9 mouse cellular contexts compared by ENCODE assay signal in the genomic region with DNA sequence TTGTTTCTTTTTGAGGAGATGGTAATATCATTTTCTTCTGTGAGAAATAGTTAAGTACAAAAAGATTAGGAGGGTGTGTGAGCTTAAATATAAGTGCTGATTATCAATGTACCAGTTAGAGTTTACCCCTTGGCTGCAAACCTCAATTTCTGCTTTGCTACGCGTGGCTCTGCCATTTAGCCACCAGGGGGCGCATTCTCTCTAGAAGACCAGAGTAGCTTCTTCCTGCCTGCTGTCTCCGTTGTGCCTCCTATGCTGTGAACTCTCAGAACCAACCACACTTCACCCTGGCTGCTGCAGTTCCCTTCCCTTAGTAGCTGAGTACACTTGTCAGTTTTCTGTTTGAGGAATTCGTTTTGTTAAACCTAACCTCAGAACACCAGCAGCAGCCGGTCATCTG. TPM values are rescaled to one million over a fixed set of nuclear protein-coding genes. Genes with fewer than 3 reads are reported as not detected.
DNase-seq lines count a peak whose midpoint lies in the region; ATAC-seq lines count a peak whose summit lies in the region.
"Had no signal": no experiment of that assay in that cellular context is flagged by ENCODE, and none has a peak within 500 bp of the region (broad histone marks: within the 10 kb centered on the region; RNA-seq: fewer than 3 reads in every experiment).

No protein-coding gene starts in this region.

- peak; percentile 87 for DNase-seq in hindbrain, embryonic 11.5 days (ENCODE audit: low spot score)
- peak; percentile 59 for DNase-seq in MN1 (ENCODE audit: low spot score)
- peak; percentile 78 to 89 for DNase-seq in cerebellum, postnatal 14 days
- DNase-seq in layer of hippocampus, adult 9-10 months (ENCODE audit: low spot score), result peak; percentile 58
- DNase-seq in spleen, postnatal 4 days (ENCODE audit: low spot score in 2 of 2), result peak; percentile 69 to 92

- no peaks in the 10 kb centered on the region for H3K27me3 ChIP-seq in hindbrain, embryonic 11.5 days (ENCODE audit: control insufficient read depth, insufficient read depth, low read length)
- no peaks in the 10 kb centered on the region for H3K27me3 ChIP-seq in hindbrain, embryonic 16.5 days (replicated peaks; ENCODE audit: control insufficient read depth, insufficient read depth, low read length)
- H3K27me3 ChIP-seq in heart, embryonic 12.5 days (replicated peaks), result no peaks in the 10 kb centered on the region

- no peaks in the 10 kb centered on the region for H3K36me3 ChIP-seq in hindbrain, embryonic 11.5 days (ENCODE audit: control insufficient read depth, insufficient read depth, low read length)
- no peaks in the 10 kb centered on the region for H3K36me3 ChIP-seq in hindbrain, embryonic 16.5 days (ENCODE audit: control insufficient read depth, insufficient read depth, low read length)
- peaks cover 5% of the 10 kb centered on the region; the same call in 1 of the 2 replicates for H3K36me3 ChIP-seq in heart, embryonic 12.5 days

- no peaks in the 10 kb centered on the region for H3K4me1 ChIP-seq in hindbrain, embryonic 11.5 days (replicated peaks; ENCODE audit: control insufficient read depth, insufficient read depth, low read length)
- H3K4me1 ChIP-seq in hindbrain, embryonic 16.5 days (ENCODE audit: control insufficient read depth, insufficient read depth, low read depth, low read length), result peaks cover 17% of the 10 kb centered on the region
- H3K4me1 ChIP-seq in heart, embryonic 12.5 days (replicated peaks), result peaks cover 7% of the 10 kb centered on the region; the same call in 1 of the 2 replicates

- H3K27ac ChIP-seq in hindbrain, embryonic 11.5 days (ENCODE audit: low read depth, low read length), result no peak overlapping the region
- no peak overlapping the region for H3K27ac ChIP-seq in hindbrain, embryonic 16.5 days (ENCODE audit: low read depth, low read length)
- no peak overlapping the region for H3K27ac ChIP-seq in heart, embryonic 12.5 days (ENCODE audit: poor library complexity, severe bottlenecking)

- ATAC-seq in hindbrain, embryonic 11.5 days (ENCODE audit: low FRiP score), result no peak
- ATAC-seq in hindbrain, embryonic 16.5 days, result no peak
- 0 out of 2 replicates have a peak, but pooled peaks have one; percentile 22 for ATAC-seq in heart, embryonic 12.5 days (ENCODE audit: insufficient number of reproducible peaks, low FRiP score)
- ATAC-seq in megakaryocyte progenitor cell, adult 5-6 weeks (replicated peaks; ENCODE audit: poor library complexity), result peak; percentile 87

- H3K9me3 ChIP-seq in hindbrain, embryonic 11.5 days (ENCODE audit: control insufficient read depth, low read length), result no peaks in the 10 kb centered on the region
- H3K9me3 ChIP-seq in hindbrain, embryonic 16.5 days (ENCODE audit: control insufficient read depth, low read length), result no peaks in the 10 kb centered on the region
- H3K9me3 ChIP-seq in heart, embryonic 12.5 days (replicated peaks), result no peaks in the 10 kb centered on the region

- 16% methylated on average over 6 of the region's 6 CpGs for WGBS in hindbrain, embryonic 11.5 days
- 15% methylated on average over 6 of the region's 6 CpGs for WGBS in hindbrain, embryonic 16.5 days
- 16% methylated on average over 6 of the region's 6 CpGs for WGBS in heart, embryonic 12.5 days

- H3K4me3 ChIP-seq in hindbrain, embryonic 11.5 days (ENCODE audit: low read depth, low read length), result no peak overlapping the region
- no peak overlapping the region for H3K4me3 ChIP-seq in hindbrain, embryonic 16.5 days (ENCODE audit: low read length)
- no peak overlapping the region for H3K4me3 ChIP-seq in heart, embryonic 12.5 days
- H3K4me3 ChIP-seq: erythroblast, embryonic 14.5 days had no signal

- no peak overlapping the region for H3K4me2 ChIP-seq in hindbrain, embryonic 11.5 days (replicated peaks; ENCODE audit: low read depth, low read length)
- no peak overlapping the region for H3K4me2 ChIP-seq in hindbrain, embryonic 16.5 days (ENCODE audit: low read length)
- no peak overlapping the region for H3K4me2 ChIP-seq in heart, embryonic 12.5 days

- no peak overlapping the region for H3K9ac ChIP-seq in hindbrain, embryonic 11.5 days (ENCODE audit: low read depth, low read length)
- H3K9ac ChIP-seq in hindbrain, embryonic 16.5 days (ENCODE audit: low read depth, low read length), result no peak overlapping the region
- H3K9ac ChIP-seq in heart, embryonic 12.5 days, result no peak overlapping the region

RNA-seq across cellular contexts. Expression of gene Med31, which starts 5.9 kb away (rescaled TPM):
- polyA plus RNA-seq in hindbrain, embryonic 11.5 days (2014; fragmentation: Nextera tagmentation; extraction: Ambion mirVana), result 58.8 and 61.7 TPM in 2 replicates
- polyA plus RNA-seq in hindbrain, embryonic 16.5 days (2015; fragmentation: Nextera tagmentation; extraction: Ambion mirVana), result 50.4 and 53.9 TPM in 2 replicates
- polyA plus RNA-seq in heart, embryonic 12.5 days (2016; fragmentation: Nextera tagmentation; extraction: Ambion mirVana), result 28.2 and 28.5 TPM in 2 replicates
- total RNA-seq in megakaryocyte progenitor cell, adult 5-6 weeks (2015), result 15.2 and 16.9 TPM in 2 replicates
- total RNA-seq in megakaryocyte progenitor cell, adult 5-6 weeks (2017), result 12.9 and 16.7 TPM in 2 replicates

RNA-seq across cellular contexts. Expression of gene Txndc17, which starts 13.9 kb away (rescaled TPM):
- polyA plus RNA-seq in hindbrain, embryonic 11.5 days (2014; fragmentation: Nextera tagmentation; extraction: Ambion mirVana), result 169 and 181 TPM in 2 replicates
- polyA plus RNA-seq in hindbrain, embryonic 16.5 days (2015; fragmentation: Nextera tagmentation; extraction: Ambion mirVana), result 158 and 167 TPM in 2 replicates
- 138 and 141 TPM in 2 replicates for polyA plus RNA-seq in heart, embryonic 12.5 days (2016; fragmentation: Nextera tagmentation; extraction: Ambion mirVana)
- total RNA-seq in megakaryocyte progenitor cell, adult 5-6 weeks (2015), result 123 and 130 TPM in 2 replicates
- total RNA-seq in megakaryocyte progenitor cell, adult 5-6 weeks (2017), result 37.1 and 46.5 TPM in 2 replicates

RNA-seq across cellular contexts. Expression of gene 4933427D14Rik, which starts 14.0 kb away (rescaled TPM):
- polyA plus RNA-seq in hindbrain, embryonic 11.5 days (2014; fragmentation: Nextera tagmentation; extraction: Ambion mirVana), result 15.6 and 17.8 TPM in 2 replicates
- polyA plus RNA-seq in hindbrain, embryonic 16.5 days (2015; fragmentation: Nextera tagmentation; extraction: Ambion mirVana), result 13.3 and 14.1 TPM in 2 replicates
- polyA plus RNA-seq in heart, embryonic 12.5 days (2016; fragmentation: Nextera tagmentation; extraction: Ambion mirVana), result 9.1 and 9.6 TPM in 2 replicates
- 7.8 and 11.6 TPM in 2 replicates for total RNA-seq in megakaryocyte progenitor cell, adult 5-6 weeks (2015)
- 6.2 and 19.5 TPM in 2 replicates for total RNA-seq in megakaryocyte progenitor cell, adult 5-6 weeks (2017)

RNA-seq across cellular contexts. Expression of gene Gm43951, which starts 14.6 kb away (rescaled TPM):
- polyA plus RNA-seq in hindbrain, embryonic 11.5 days (2014; fragmentation: Nextera tagmentation; extraction: Ambion mirVana), result 0.11 TPM in 1 of 2 replicates, not detected in the other
- polyA plus RNA-seq in hindbrain, embryonic 16.5 days (2015; fragmentation: Nextera tagmentation; extraction: Ambion mirVana), result 1.3 and 1.4 TPM in 2 replicates
- polyA plus RNA-seq in heart, embryonic 12.5 days (2016; fragmentation: Nextera tagmentation; extraction: Ambion mirVana), result 0.09 and 0.17 TPM in 2 replicates
- total RNA-seq in megakaryocyte progenitor cell, adult 5-6 weeks (2015), result 0.10 TPM in 1 of 2 replicates, not detected in the other
- 0.37 and 1.3 TPM in 2 replicates for total RNA-seq in megakaryocyte progenitor cell, adult 5-6 weeks (2017)

RNA-seq across cellular contexts. Expression of gene Slc13a5, which starts 45.7 kb away (rescaled TPM):
- polyA plus RNA-seq in hindbrain, embryonic 11.5 days (2014; fragmentation: Nextera tagmentation; extraction: Ambion mirVana), result 0.29 and 0.32 TPM in 2 replicates
- polyA plus RNA-seq in hindbrain, embryonic 16.5 days (2015; fragmentation: Nextera tagmentation; extraction: Ambion mirVana), result 3.9 and 4.2 TPM in 2 replicates
- 0.17 and 0.36 TPM in 2 replicates for polyA plus RNA-seq in heart, embryonic 12.5 days (2016; fragmentation: Nextera tagmentation; extraction: Ambion mirVana)
- total RNA-seq in megakaryocyte progenitor cell, adult 5-6 weeks (2015), result 0.12 TPM in 1 of 2 replicates, not detected in the other
- total RNA-seq in megakaryocyte progenitor cell, adult 5-6 weeks (2017), result 0.24 and 0.25 TPM in 2 replicates
- polyA plus RNA-seq: erythroblast, embryonic 14.5 days had no signal

Comparison
In these comparisons a context has a peak if more than half of its experiments do, and no peak if none do; other contexts are left out.
1. ATAC-seq: peak in heart, embryonic 12.5 days (single experiment) and megakaryocyte progenitor cell, adult 5-6 weeks (single experiment); none in hindbrain, embryonic 11.5 days (single experiment) and hindbrain, embryonic 16.5 days (single experiment).
2. Peak in every context shown above with its lines, with median percentiles within 50 percentile points of each other: DNase-seq.